Mouse (Mus musculus) myocyte (in vitro differentiated cells): ENCODE measurements around the gene Basp1. TPM values are rescaled to one million over a fixed set of nuclear protein-coding genes. Genes with fewer than 3 reads are reported as not detected.

ENCODE experiments used
- H3K27me3 ChIP-seq: one replicate; pipeline ENCODE4 v1.6.1; 2011; ENCODE audit not compliant: control insufficient read depth, insufficient read depth, insufficient read length
- H3K36me3 ChIP-seq: one replicate; pipeline ENCODE4 v1.6.1; 2011; ENCODE audit not compliant: control insufficient read depth, insufficient read depth
- H3K4me2 ChIP-seq: one replicate; pipeline ENCODE4 v1.6.1; 2011; ENCODE audit warnings: low read depth, control low read depth
- H3K4me3 ChIP-seq: one replicate; pipeline ENCODE4 v1.5.1; 2011; ENCODE audit warnings: mild to moderate bottlenecking, control low read depth, moderate library complexity
- H3K79me2 ChIP-seq: one replicate; pipeline ENCODE4 v1.6.1; 2011; ENCODE audit not compliant: control insufficient read depth, insufficient read depth
- H3ac ChIP-seq: one replicate; pipeline ENCODE4 v1.6.1; 2011; ENCODE audit not compliant: control insufficient read depth, insufficient read length
- CEBPB ChIP-seq: IDR thresholded peaks from 2 replicates; pipeline ENCODE4 v1.6.1; 2011; ENCODE audit warnings: mild to moderate bottlenecking, moderate library complexity; ENCODE audit not compliant: poor library complexity, insufficient read depth, severe bottlenecking
- E2F4 ChIP-seq: IDR thresholded peaks from one replicate; pipeline ENCODE4 v1.6.1; 2011; ENCODE audit warnings: mild to moderate bottlenecking, control low read depth, moderate library complexity; ENCODE audit not compliant: insufficient read depth
- MAX ChIP-seq: IDR thresholded peaks from one replicate; pipeline ENCODE4 v1.6.1; 2011; ENCODE audit warnings: low read depth, mild to moderate bottlenecking, control low read depth
- MYOD1 ChIP-seq, 3 experiments: IDR thresholded peaks; one replicate each; pipeline ENCODE4 v1.6.1; 2011; ENCODE audit warnings: control low read depth in 2 of 3, low read depth in 2 of 3, mild to moderate bottlenecking in 2 of 3, moderate library complexity in 1 of 3; ENCODE audit not compliant: insufficient read length in 2 of 3, control insufficient read depth in 1 of 3
- MYOG ChIP-seq, 3 experiments: IDR thresholded peaks; one replicate each; pipeline ENCODE4 v1.6.1; 2011; ENCODE audit warnings: control low read depth in 2 of 3, low read depth in 2 of 3, mild to moderate bottlenecking in 2 of 3; ENCODE audit not compliant: insufficient read length in 2 of 3, control insufficient read depth in 1 of 3, insufficient read depth in 1 of 3
- POLR2A ChIP-seq: IDR thresholded peaks from one replicate; pipeline ENCODE4 v1.6.1; 2011; ENCODE audit warnings: low read depth, mild to moderate bottlenecking, control low read depth, moderate library complexity; ENCODE audit not compliant: insufficient read length
- POLR2AphosphoS2 ChIP-seq: IDR thresholded peaks from one replicate; pipeline ENCODE4 v1.6.1; 2011; ENCODE audit warnings: low read depth, control low read depth; ENCODE audit not compliant: insufficient read length
- REST ChIP-seq: IDR thresholded peaks from one replicate; pipeline ENCODE4 v1.6.1; 2011; ENCODE audit warnings: mild to moderate bottlenecking, control low read depth, moderate library complexity; ENCODE audit not compliant: insufficient read depth, insufficient read length
- SRF ChIP-seq: IDR thresholded peaks from one replicate; pipeline ENCODE4 v1.6.1; 2011; ENCODE audit warnings: low read depth; ENCODE audit not compliant: control insufficient read depth, insufficient read length
- TCF12 ChIP-seq: IDR thresholded peaks from one replicate; pipeline ENCODE4 v1.6.1; 2011; ENCODE audit warnings: mild to moderate bottlenecking, control low read depth; ENCODE audit not compliant: poor library complexity, insufficient read depth, severe bottlenecking
- TCF3 ChIP-seq: IDR thresholded peaks from one replicate; pipeline ENCODE4 v1.6.1; 2011; ENCODE audit warnings: low read depth, control low read depth; ENCODE audit not compliant: insufficient read length
- USF1 ChIP-seq: IDR thresholded peaks from one replicate; pipeline ENCODE4 v1.6.1; 2011; ENCODE audit warnings: low read depth, mild to moderate bottlenecking, control low read depth, moderate library complexity
- polyA plus RNA-seq: library from polyadenylated mRNA; unstranded; fragments of >200 nt; fragmentation: generic; extraction: Trizol; gene quantifications from one replicate; pipeline ENCODE4 v1.2.1, GENCODE M21; 2012; ENCODE audit warnings: missing spikeins

Basp1 gene
- polyA plus RNA-seq, 1 experiment: 103 TPM

GRCm38 (mm10) chr15:25420266-25420665 is 6.7 kb upstream of the Basp1 start:
- TF ChIP-seq TCF12 (no peak), POLR2A (no peak), MYOG (IDR thresholded peaks at IDR 0.05; ENCODE audit: control insufficient read depth in 1 of 3, insufficient read depth in 1 of 3, insufficient read length in 2 of 3, low read depth in 2 of 3) (no peak), CEBPB (peak; percentile 35; the same call in 1 of the 2 replicates), MAX (no peak), E2F4 (no peak), MYOD1 (IDR thresholded peaks at IDR 0.05; ENCODE audit: control insufficient read depth in 1 of 3, insufficient read length in 2 of 3, low read depth in 2 of 3) (no peak)
- Histone ChIP-seq H3ac (no peak overlapping the region), H3K79me2 (no peaks in the 10 kb centered on the region), H3K4me3 (no peak overlapping the region), H3K27me3 (no peaks in the 10 kb centered on the region), H3K36me3 (no peaks in the 10 kb centered on the region), H3K4me2 (no peak overlapping the region)

- no peak for TF ChIP-seq E2F4
- TF ChIP-seq USF1: no peak
- no peak for TF ChIP-seq SRF
- TF ChIP-seq TCF12: no peak
- no peak for TF ChIP-seq CEBPB
- TF ChIP-seq POLR2AphosphoS2: no peak
- TF ChIP-seq REST: no peak
- no peak for TF ChIP-seq TCF3
- no peak for TF ChIP-seq MYOG (IDR thresholded peaks at IDR 0.05; ENCODE audit: control insufficient read depth in 1 of 3, insufficient read depth in 1 of 3, insufficient read length in 2 of 3, low read depth in 2 of 3)
- no peak for TF ChIP-seq MAX
- TF ChIP-seq MYOD1 (IDR thresholded peaks at IDR 0.05; ENCODE audit: control insufficient read depth in 1 of 3, insufficient read length in 2 of 3, low read depth in 2 of 3): no peak
- no peak for TF ChIP-seq POLR2A
- Histone ChIP-seq H3K4me2 (no peak overlapping the region), H3K27me3 (no peaks in the 10 kb centered on the region), H3K4me3 (no peak overlapping the region), H3ac (no peak overlapping the region), H3K36me3 (no peaks in the 10 kb centered on the region), H3K79me2 (peaks cover 19% of the 10 kb centered on the region)
Observed at GRCm38 (mm10) chr15:25416367-25416766, 2.8 kb upstream of the Basp1 start.

- no peak for TF ChIP-seq MYOD1 (IDR thresholded peaks at IDR 0.05; ENCODE audit: control insufficient read depth in 1 of 3, insufficient read length in 2 of 3, low read depth in 2 of 3)
- TF ChIP-seq REST: no peak
- TF ChIP-seq USF1: no peak
- TF ChIP-seq SRF: no peak
- no peak for TF ChIP-seq CEBPB
- no peak for TF ChIP-seq POLR2AphosphoS2
- TF ChIP-seq TCF12: no peak
- Histone ChIP-seq H3K27me3 (no peaks in the 10 kb centered on the region), H3ac (no peak overlapping the region), H3K4me3 (no peak overlapping the region), H3K36me3 (no peaks in the 10 kb centered on the region), H3K79me2 (peaks cover 24% of the 10 kb centered on the region), H3K4me2 (no peak overlapping the region)
Observed at GRCm38 (mm10) chr15:25415958-25416357, 2.4 kb upstream of the Basp1 start.

- Histone ChIP-seq H3K36me3 (no peaks in the 10 kb centered on the region), H3ac (no peak overlapping the region), H3K4me2 (peak overlapping the region; percentile 85), H3K27me3 (no peaks in the 10 kb centered on the region), H3K4me3 (peak overlapping the region; percentile 94), H3K79me2 (peaks cover 36% of the 10 kb centered on the region)
- no peak for TF ChIP-seq POLR2A
- TF ChIP-seq CEBPB: no peak
- peak; percentile 3 for TF ChIP-seq MAX
Observed at GRCm38 (mm10) chr15:25414747-25415119, 1.2 kb upstream of the Basp1 start.

GRCm38 (mm10) chr15:25414011-25414746 is 615 bp upstream of the Basp1 start:
- peak overlapping the region; percentile 94 for H3K4me3 ChIP-seq
- peak overlapping the region; percentile 88 for H3ac ChIP-seq
- peaks cover 4% of the 10 kb centered on the region for H3K36me3 ChIP-seq
- H3K79me2 ChIP-seq: peaks cover 41% of the 10 kb centered on the region
- H3K27me3 ChIP-seq: no peaks in the 10 kb centered on the region
- TF ChIP-seq E2F4: no peak
- TF ChIP-seq MYOG (IDR thresholded peaks at IDR 0.05; ENCODE audit: control insufficient read depth in 1 of 3, insufficient read depth in 1 of 3, insufficient read length in 2 of 3, low read depth in 2 of 3): no peak
- no peak for TF ChIP-seq REST
- TF ChIP-seq MAX: no peak
- no peak for TF ChIP-seq POLR2A
- no peak for TF ChIP-seq MYOD1 (IDR thresholded peaks at IDR 0.05; ENCODE audit: control insufficient read depth in 1 of 3, insufficient read length in 2 of 3, low read depth in 2 of 3)
- no peak for TF ChIP-seq TCF12
- no peak for TF ChIP-seq TCF3
- TF ChIP-seq POLR2AphosphoS2: no peak
- no peak for TF ChIP-seq SRF
- TF ChIP-seq CEBPB: no peak
- no peak for TF ChIP-seq USF1
- H3K4me2 ChIP-seq: peak overlapping the region; percentile 85
